Mouse (Mus musculus) heart, embryonic 10.5 days (tissue): ENCODE data around the gene Armc3. TPM values are rescaled to one million over a fixed set of nuclear protein-coding genes. Genes with fewer than 3 reads are reported as not detected.

Experiments used
- DNase-seq: peaks from one replicate; pipeline ENCODE4 v3.0.0-alpha.2; 2017; ENCODE audit warnings: low spot score
- H3K27ac ChIP-seq: fragments of 300-500 bp; sonication (generic); 2 replicates; pipeline ENCODE4 v1.5.1; 2016; ENCODE audit warnings: mild to moderate bottlenecking
- H3K27me3 ChIP-seq: fragments of 300-500 bp; sonication (generic); 2 replicates; pipeline ENCODE4 v1.6.1; 2016; ENCODE audit warnings: mild to moderate bottlenecking; ENCODE audit not compliant: poor library complexity, insufficient read depth, severe bottlenecking
- H3K36me3 ChIP-seq: fragments of 300-500 bp; sonication (generic); 2 replicates; pipeline ENCODE4 v1.6.1; 2016; ENCODE audit warnings: mild to moderate bottlenecking, moderate library complexity
- H3K4me1 ChIP-seq: fragments of 300-500 bp; sonication (generic); 2 replicates; pipeline ENCODE4 v1.6.1; 2016; ENCODE audit warnings: mild to moderate bottlenecking
- H3K4me3 ChIP-seq: fragments of 300-500 bp; sonication (generic); 2 replicates; pipeline ENCODE4 v1.5.1; 2016; ENCODE audit warnings: mild to moderate bottlenecking, moderate library complexity
- H3K9me3 ChIP-seq: fragments of 300-500 bp; sonication (generic); 2 replicates; pipeline ENCODE4 v1.6.1; 2016; ENCODE audit warnings: mild to moderate bottlenecking, moderate library complexity
- WGBS: fragments of 180-500 bp; shearing (Covaris S2); methylation state at CpG from one replicate; pipeline ENCODE4 v1.1.7; 2016; 5-methylcytosine and 5-hydroxymethylcytosine counted together
- polyA plus RNA-seq: library from polyadenylated mRNA; unstranded; fragments of >200 nt; fragmentation: Nextera tagmentation; extraction: Ambion mirVana; gene quantifications from 2 replicates; pipeline ENCODE4 v1.2.1, GENCODE M21; 2016

The Armc3 gene
- polyA plus RNA-seq, 1 experiment from 2014 or later: 0.05 TPM

DNA sequence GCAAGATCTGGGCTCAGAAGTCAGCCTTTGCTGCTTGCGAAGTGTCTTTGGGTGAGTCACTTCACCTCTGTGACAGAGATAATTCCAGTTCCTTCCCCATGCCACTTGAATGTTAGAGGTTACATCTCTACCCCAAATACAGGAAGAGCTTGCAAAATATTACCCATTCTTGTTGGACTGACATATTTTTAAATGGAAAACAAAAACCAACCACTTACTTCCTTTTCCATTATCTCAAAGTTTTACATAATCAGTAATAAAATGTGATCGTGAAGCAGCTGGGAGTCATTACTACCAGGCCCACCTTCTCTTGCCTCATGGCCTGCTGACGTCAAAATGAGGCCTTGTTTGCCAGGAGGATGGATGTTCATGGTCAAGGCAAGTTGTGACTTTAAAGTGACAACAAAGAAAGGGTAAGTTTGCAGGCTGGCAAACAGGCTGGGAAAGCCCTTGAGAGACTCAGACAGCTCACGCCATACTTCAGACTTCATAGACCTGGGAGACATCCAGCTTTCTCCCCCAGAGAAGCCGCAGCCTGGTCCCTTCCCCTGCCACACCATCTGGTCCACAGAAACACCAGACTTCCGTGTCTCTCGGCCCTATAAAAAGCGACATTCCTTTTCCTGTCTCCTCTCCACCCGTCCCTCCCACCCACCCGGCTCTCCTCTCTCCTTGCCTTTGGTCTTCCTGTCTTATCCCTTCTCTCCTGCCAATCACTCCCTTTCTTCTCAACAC, 145.0 kb downstream of the Armc3 start:
- 40% methylated on average over 10 of the region's 10 CpGs for WGBS
- no peaks in the 10 kb centered on the region for H3K9me3 ChIP-seq
- peak overlapping the region; percentile 72 for H3K27ac ChIP-seq
- no peaks in the 10 kb centered on the region; the same call in 1 of the 2 replicates for H3K27me3 ChIP-seq
- peaks cover 5% of the 10 kb centered on the region; the same call in 1 of the 2 replicates for H3K4me1 ChIP-seq
- peak overlapping the region; percentile 40 for H3K4me3 ChIP-seq
- no peak for DNase-seq
- no peaks in the 10 kb centered on the region for H3K36me3 ChIP-seq

DNA sequence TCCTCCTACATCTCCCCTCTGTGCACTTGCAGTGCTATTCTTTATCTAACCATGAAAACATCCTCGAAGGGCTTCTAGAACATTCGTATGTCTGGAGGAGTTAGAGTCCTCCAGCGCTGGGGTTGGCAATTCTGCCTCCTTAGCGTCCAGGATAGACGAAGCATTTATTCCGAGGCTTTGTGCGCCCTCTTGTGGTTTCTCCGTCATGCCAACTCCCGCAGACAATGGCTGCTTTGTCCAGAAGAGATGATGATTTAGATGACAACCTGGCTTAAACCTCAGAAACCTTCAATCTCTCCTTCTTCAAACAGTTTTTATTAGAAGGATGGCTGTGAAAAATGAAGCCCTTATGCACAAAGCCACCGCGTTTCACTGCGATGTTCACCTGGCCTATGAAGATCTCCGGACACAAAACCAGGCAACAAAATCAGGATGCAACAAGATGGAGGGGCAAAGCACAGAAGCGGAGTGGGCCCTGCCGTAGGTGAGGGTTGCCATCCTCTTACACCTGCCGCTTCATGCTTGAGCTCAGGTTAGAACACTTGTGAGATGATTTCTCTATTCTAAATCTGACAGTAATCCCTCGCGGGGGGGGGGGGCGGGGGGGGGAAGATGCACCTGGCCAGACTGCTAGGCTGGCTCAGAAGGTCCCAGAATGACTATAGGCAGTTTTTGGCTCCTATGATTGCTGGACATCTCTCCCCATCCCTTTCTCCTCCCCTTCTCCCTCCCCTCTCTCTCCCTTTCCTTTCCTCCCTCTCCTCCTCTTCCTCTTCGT, 145.7 kb downstream of the Armc3 start:
- Histone ChIP-seq H3K4me3 (peak overlapping the region; percentile 40), H3K9me3 (no peaks in the 10 kb centered on the region), H3K27ac (peak overlapping the region; percentile 72), H3K27me3 (no peaks in the 10 kb centered on the region; the same call in 1 of the 2 replicates), H3K4me1 (peaks cover 5% of the 10 kb centered on the region; the same call in 1 of the 2 replicates), H3K36me3 (no peaks in the 10 kb centered on the region)
- peak; percentile 86 for DNase-seq
- 27% methylated on average over 20 of the region's 20 CpGs for WGBS

DNA sequence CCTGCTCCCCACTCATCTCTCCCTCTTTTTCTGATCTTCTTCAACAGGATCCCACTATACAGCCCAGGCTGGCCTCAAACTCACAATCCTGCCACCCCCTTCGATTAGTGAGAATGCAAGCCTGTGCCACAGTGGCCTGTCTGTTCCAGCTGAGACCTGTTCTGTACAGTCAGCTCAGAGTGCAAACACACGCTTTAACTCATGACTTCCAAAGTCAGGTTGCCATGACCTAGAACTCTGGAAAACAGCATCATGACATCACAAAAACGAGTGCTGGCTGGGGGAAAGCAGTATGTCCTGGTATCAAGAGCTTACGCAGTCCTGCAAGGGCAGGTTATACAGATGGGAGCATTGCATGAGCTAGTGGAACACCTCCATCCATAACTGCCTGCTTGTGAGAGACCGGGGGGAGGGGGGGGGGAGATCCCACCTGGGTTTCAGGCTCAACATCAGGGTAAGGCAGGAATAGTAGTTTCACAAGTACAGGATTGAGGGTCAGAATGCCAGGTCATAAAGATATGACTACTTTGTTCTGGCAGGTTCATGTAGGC, 146.4 kb downstream of the Armc3 start:
- Histone ChIP-seq H3K27me3 (no peaks in the 10 kb centered on the region; the same call in 1 of the 2 replicates), H3K27ac (no peak overlapping the region), H3K4me1 (peaks cover 5% of the 10 kb centered on the region; the same call in 1 of the 2 replicates), H3K4me3 (no peak overlapping the region), H3K36me3 (no peaks in the 10 kb centered on the region), H3K9me3 (no peaks in the 10 kb centered on the region)
- WGBS: 69% methylated on average over 5 of the region's 5 CpGs
- DNase-seq: no peak

DNA sequence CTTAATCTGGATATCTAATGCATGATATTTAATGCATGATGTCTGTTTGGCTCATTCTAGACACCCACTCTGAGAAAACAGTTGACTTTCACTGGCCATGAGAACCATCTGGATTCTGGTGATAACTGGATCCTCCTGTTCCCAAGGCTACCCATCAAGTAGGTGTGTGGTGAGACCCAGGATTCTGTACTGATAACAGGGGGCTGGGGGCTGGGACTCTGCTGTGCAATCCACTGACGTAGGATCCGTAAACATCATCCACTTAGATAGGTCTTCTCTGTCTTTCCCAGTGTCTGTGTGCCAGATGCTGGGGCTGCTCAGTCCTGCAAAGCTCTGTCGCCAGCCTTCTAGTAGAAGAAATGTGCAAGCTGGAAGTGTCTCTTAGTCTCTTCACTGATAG, 149.4 kb downstream of the Armc3 start:
- H3K9me3 ChIP-seq: no peaks in the 10 kb centered on the region
- no peaks in the 10 kb centered on the region for H3K36me3 ChIP-seq
- H3K4me3 ChIP-seq: no peak overlapping the region
- no peak for DNase-seq
- WGBS: 57% methylated on average over 3 of the region's 3 CpGs
- H3K27ac ChIP-seq: no peak overlapping the region
- H3K4me1 ChIP-seq: peaks cover 5% of the 10 kb centered on the region; the same call in 1 of the 2 replicates
- no peaks in the 10 kb centered on the region; the same call in 1 of the 2 replicates for H3K27me3 ChIP-seq

DNA sequence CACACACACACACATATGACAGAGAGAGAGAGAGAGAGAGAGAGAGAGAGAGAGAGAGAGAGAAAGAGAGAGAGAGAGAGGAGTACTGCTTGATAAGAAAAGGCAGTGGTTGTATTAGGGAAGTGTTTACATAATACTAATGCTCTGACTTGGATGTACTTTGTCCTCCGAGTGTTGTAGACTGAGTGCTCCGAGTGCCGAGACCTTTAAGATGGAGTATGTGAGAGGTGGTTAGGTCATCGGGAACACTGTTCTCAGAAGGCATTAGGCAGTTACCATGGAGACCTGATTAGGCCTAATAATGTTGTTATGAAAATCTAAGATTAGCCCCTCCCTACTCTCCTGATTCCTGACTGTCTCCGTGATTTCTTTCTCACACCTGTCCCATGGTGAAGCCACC, 151.1 kb downstream of the Armc3 start:
- Histone ChIP-seq H3K4me3 (no peak overlapping the region), H3K36me3 (no peaks in the 10 kb centered on the region), H3K27me3 (no peaks in the 10 kb centered on the region; the same call in 1 of the 2 replicates), H3K27ac (no peak overlapping the region), H3K4me1 (no peaks in the 10 kb centered on the region), H3K9me3 (no peaks in the 10 kb centered on the region)
- DNase-seq: no peak
- WGBS: 78% methylated on average over 5 of the region's 5 CpGs

DNA sequence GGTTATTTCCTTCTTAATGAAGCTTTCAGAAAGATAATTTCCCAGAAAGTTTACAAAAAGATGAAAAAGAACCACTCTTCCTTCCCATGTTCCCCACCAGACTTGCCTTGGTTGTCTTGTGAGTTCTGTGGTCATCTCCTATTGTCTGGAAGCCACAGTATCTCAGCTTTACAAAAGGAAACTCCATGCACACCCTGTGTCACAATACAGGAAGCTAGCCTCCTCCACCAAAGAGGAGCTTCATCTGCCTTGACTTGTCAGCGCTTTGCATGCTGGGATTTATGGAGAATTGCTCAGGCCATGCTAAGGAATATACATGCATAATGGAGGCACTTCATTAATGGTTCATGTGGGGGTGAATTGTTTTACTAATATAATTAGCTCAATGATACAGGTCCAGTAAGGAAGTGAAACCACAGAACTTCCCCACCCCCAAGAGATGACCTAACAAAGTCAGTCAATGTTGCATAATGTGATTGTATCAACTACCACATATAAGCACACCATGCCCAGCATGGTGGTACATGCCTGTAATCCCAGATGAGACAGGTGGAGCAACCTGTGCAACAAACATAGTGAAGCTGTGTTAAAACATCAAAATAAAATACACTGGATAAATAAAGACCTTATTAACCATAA, 152.6 kb downstream of the Armc3 start:
- DNase-seq: no peak
- Histone ChIP-seq H3K9me3 (no peaks in the 10 kb centered on the region), H3K36me3 (no peaks in the 10 kb centered on the region), H3K27me3 (no peaks in the 10 kb centered on the region), H3K4me1 (no peaks in the 10 kb centered on the region), H3K27ac (no peak overlapping the region), H3K4me3 (no peak overlapping the region)
- WGBS: 70% methylated on average over 1 of the region's 1 CpGs

DNA sequence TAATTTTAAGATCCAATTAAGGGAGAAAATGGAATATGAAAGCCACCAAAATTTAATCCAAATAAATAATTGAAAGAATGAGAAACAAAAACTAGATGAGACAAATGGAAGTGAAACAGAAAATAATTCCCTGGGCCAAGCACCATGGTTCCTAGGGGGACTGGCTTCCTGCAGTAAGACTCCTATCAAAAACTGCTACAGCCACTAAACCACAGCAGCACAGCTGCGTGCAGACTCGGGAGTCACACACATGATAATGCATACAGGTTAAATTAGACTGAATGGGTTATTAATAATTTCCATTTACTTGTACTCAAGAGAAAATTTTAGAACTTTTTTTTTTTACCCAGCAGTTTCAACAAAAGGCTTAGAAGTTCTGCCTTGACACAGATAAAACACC, 154.1 kb downstream of the Armc3 start:
- H3K27ac ChIP-seq: no peak overlapping the region
- H3K4me3 ChIP-seq: no peak overlapping the region
- 85% methylated on average over 2 of the region's 2 CpGs for WGBS
- H3K9me3 ChIP-seq: no peaks in the 10 kb centered on the region
- no peaks in the 10 kb centered on the region for H3K4me1 ChIP-seq
- no peak for DNase-seq
- no peaks in the 10 kb centered on the region for H3K36me3 ChIP-seq
- H3K27me3 ChIP-seq: no peaks in the 10 kb centered on the region

Other genes with a start within 250 kb of the Armc3 start
- 7.4 and 12.0 TPM in 2 replicates for gene Pip4k2a, start 201.2 kb upstream of the Armc3 start, polyA plus RNA-seq
- gene 4930426L09Rik, start 201.0 kb upstream of the Armc3 start, polyA plus RNA-seq: 0.18 and 0.38 TPM in 2 replicates
- gene Msrb2, start 172.1 kb downstream of the Armc3 start, polyA plus RNA-seq: 23.9 and 29.6 TPM in 2 replicates
- not detected in 2 replicates for gene Ptf1a, start 246.4 kb downstream of the Armc3 start, polyA plus RNA-seq